Mouse (Mus musculus) midbrain, embryonic 10.5 days (tissue): ENCODE results near the gene Pfn3. TPM values are rescaled to one million over a fixed set of nuclear protein-coding genes. Genes with fewer than 3 reads are reported as not detected.

Experiments used
- DNase-seq: peaks from one replicate; pipeline ENCODE4 v3.0.0-alpha.2; 2017; ENCODE audit warnings: low spot score
- H3K27ac ChIP-seq: fragments of 300-500 bp; sonication (generic); replicated peaks from 2 replicates; pipeline ENCODE4 v1.5.1; 2016; ENCODE audit warnings: mild to moderate bottlenecking
- H3K27me3 ChIP-seq: fragments of 300-500 bp; sonication (generic); 2 replicates; pipeline ENCODE4 v1.6.1; 2016; ENCODE audit warnings: low read depth, mild to moderate bottlenecking; ENCODE audit not compliant: poor library complexity, severe bottlenecking
- H3K36me3 ChIP-seq: fragments of 300-500 bp; sonication (generic); 2 replicates; pipeline ENCODE4 v1.6.1; 2016; ENCODE audit warnings: mild to moderate bottlenecking, moderate library complexity
- H3K4me1 ChIP-seq: fragments of 300-500 bp; sonication (generic); 2 replicates; pipeline ENCODE4 v1.6.1; 2016
- H3K4me3 ChIP-seq: fragments of 300-500 bp; sonication (generic); 2 replicates; pipeline ENCODE4 v1.5.1; 2016; ENCODE audit warnings: mild to moderate bottlenecking, moderate library complexity
- H3K9me3 ChIP-seq: fragments of 300-500 bp; sonication (generic); replicated peaks from 2 replicates; pipeline ENCODE4 v1.6.1; 2016; ENCODE audit warnings: mild to moderate bottlenecking
- WGBS: fragments of 180-500 bp; shearing (Covaris S2); methylation state at CpG from one replicate; pipeline ENCODE4 v1.1.7; 2016; 5-methylcytosine and 5-hydroxymethylcytosine counted together
- polyA plus RNA-seq: library from polyadenylated mRNA; unstranded; fragments of >200 nt; fragmentation: Nextera tagmentation; extraction: Ambion mirVana; gene quantifications from 2 replicates; pipeline ENCODE4 v1.2.1, GENCODE M21; 2016

Gene Pfn3
- polyA plus RNA-seq, 1 experiment from 2014 or later, result not detected

DNA sequence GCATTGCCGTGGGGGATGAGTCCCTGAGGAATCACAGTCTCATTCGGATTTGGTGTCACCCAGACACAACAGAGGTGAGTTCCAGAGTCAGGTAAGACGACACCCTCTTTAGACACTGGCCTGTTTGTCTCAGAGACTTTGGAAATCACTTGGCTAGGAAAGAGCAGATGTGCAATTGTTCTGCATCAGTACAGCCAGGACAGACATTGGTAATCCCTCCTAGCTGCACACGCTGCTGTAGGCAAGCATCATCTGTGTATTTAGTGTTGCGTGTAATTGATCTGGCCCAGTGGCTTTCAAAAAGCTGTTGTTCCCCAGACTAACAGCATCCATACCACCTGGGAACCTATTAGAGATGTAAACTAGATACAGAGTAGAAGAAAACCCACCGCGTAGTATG is 11.8 kb downstream of the Pfn3 start:
- no peak for DNase-seq
- no peaks in the 10 kb centered on the region for H3K9me3 ChIP-seq
- WGBS, result 82% methylated on average over 7 of the region's 7 CpGs
- peaks cover 27% of the 10 kb centered on the region for H3K4me1 ChIP-seq
- H3K36me3 ChIP-seq, result no peaks in the 10 kb centered on the region
- no peak overlapping the region for H3K4me3 ChIP-seq
- no peak overlapping the region for H3K27ac ChIP-seq
- H3K27me3 ChIP-seq, result peaks cover 29% of the 10 kb centered on the region

DNA sequence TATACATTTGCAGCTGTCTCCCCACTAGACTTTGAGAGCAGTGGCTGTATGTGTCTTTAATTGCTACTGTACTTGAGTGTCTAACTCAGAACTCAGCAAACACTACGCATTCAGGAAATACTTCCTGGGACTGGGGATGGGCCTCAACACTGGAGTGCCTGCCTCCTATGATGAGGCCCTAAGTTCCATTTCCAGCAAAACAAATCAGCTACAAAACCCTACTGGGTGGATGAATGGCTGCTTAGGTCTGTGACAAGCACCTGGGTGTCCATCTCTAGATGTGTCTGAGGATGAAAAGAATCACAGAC is 15.0 kb downstream of the Pfn3 start:
- no peaks in the 10 kb centered on the region for H3K9me3 ChIP-seq
- no peaks in the 10 kb centered on the region for H3K36me3 ChIP-seq
- no peak overlapping the region for H3K27ac ChIP-seq
- H3K4me3 ChIP-seq, result no peak overlapping the region
- WGBS, result 91% methylated on average over 1 of the region's 1 CpGs
- peaks cover 29% of the 10 kb centered on the region for H3K27me3 ChIP-seq
- H3K4me1 ChIP-seq, result peaks cover 16% of the 10 kb centered on the region
- DNase-seq, result no peak

DNA sequence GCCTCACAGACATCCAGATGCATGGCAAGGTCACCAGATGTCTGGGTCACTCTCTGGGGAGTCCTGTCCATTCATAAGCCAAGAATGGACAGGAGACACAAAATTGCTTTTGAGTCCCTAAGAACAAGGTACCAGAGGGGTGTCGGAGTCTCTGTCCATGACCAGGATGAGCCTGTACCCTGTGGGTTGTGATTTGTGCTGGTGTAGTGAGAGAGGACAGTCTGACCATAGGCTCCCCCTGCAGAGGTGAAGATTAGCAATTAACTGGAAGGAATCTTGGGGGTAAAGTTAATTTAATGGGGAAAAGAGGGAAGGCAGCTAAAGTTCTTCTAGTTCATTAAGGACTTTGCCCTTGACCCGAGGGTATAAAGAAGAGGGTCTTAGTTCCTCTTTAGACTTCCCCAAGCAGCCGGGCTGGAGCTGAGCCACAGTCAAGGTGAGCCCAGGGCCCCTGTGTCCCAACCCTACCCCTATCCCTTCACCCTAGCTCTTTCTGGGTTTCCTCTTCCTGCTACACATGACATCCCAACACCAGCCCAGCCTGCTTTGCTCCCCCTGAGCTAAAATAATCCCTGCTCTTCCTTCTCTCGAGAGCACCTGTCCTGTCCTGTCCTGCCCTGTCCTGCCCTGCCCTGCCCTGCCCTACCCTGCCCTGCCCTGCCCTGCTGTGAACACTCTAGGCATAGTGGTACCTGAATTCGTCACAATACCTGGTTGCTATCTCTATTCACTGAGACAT is 15.6 kb downstream of the Pfn3 start:
- WGBS, result 67% methylated on average over 5 of the region's 5 CpGs
- Histone ChIP-seq H3K9me3 (no peaks in the 10 kb centered on the region), H3K4me3 (no peak overlapping the region), H3K4me1 (peaks cover 16% of the 10 kb centered on the region; the same call in 1 of the 2 replicates), H3K27ac (no peak overlapping the region), H3K27me3 (peaks cover 26% of the 10 kb centered on the region), H3K36me3 (no peaks in the 10 kb centered on the region)
- no peak for DNase-seq

- Histone ChIP-seq H3K4me1 (peaks cover 7% of the 10 kb centered on the region; the same call in 1 of the 2 replicates), H3K36me3 (no peaks in the 10 kb centered on the region), H3K27ac (no peak within 1 kb of the TSS), H3K27me3 (peaks cover 16% of the 10 kb centered on the region), H3K9me3 (no peaks in the 10 kb centered on the region), H3K4me3 (no peak within 1 kb of the TSS)
- 87% methylated on average over 1 of the region's 1 CpGs for WGBS
- DNase-seq, result no peak
These were observed 16.9 kb downstream of the Pfn3 start, which contains the start of gene Slc34a1 for GRCm38 (mm10) chr13:55398088-55398487. Gene Slc34a1, plus strand, starts transcription at chr13:55398187.

DNA sequence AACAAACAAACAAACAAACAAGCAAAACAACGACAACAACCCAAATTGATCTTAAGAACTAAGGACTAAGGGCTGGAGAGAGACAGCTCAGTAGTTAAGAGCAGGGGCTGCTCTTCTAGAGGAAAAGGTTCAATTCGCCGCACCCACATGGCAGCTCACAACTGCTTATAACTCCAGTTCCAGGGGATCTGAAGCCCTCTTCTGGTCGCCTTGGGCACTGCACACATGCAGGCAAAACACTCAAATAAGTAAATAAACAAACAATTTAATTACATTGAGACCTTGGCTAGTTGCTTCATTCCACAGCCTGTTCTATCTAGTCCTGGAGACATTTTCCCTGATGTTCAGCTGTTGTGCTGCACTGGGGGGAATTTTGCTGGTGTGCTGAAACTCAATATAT is 22.1 kb downstream of the Pfn3 start:
- H3K9me3 ChIP-seq, result no peaks in the 10 kb centered on the region
- no peak for DNase-seq
- H3K27ac ChIP-seq, result no peak overlapping the region
- H3K36me3 ChIP-seq, result no peaks in the 10 kb centered on the region
- H3K4me3 ChIP-seq, result no peak overlapping the region
- no peaks in the 10 kb centered on the region for H3K27me3 ChIP-seq
- WGBS, result 72% methylated on average over 4 of the region's 4 CpGs
- no peaks in the 10 kb centered on the region for H3K4me1 ChIP-seq

DNA sequence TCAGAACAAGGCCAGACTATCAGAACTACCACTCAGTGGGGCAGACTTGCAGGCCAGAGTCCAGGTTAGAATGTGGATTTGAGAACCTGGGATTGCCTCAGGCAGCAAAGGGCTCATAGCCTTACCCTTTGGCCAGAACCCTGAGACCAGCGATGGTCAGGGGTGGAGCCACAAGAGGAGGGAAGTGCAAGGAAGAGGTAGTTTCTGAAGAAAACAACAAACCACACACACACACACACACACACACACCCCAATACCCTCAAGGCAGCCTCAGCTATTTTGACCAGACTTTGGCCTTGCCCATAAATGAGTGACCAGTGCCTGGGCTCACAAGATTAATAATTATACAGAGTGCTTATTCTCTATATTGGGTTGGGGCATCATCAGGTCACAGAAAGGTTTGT is 23.4 kb downstream of the Pfn3 start:
- no peak for DNase-seq
- no peaks in the 10 kb centered on the region for H3K4me1 ChIP-seq
- no peaks in the 10 kb centered on the region for H3K36me3 ChIP-seq
- no peaks in the 10 kb centered on the region for H3K9me3 ChIP-seq
- 80% methylated on average over 1 of the region's 1 CpGs for WGBS
- H3K27me3 ChIP-seq, result no peaks in the 10 kb centered on the region
- no peak overlapping the region for H3K4me3 ChIP-seq
- H3K27ac ChIP-seq, result no peak overlapping the region

DNA sequence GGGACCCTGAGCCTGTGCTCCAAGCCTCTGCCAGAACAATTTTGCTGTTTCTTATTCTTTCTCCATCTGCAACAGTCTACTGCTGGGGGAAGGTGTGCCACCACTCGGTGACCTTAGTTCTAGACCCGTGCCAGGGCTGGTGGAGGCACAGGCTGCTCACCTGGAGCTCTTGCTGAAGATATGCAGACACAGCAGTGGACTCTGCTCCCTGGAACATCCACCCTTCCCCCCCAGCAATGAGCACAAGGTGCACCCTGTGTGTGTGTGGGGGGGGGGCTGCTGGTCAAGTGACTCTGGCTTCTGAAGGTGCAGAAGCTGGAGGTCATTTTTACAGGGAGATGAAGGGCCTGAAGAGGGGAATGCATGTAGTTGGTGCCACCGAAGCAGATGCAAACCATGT is 24.4 kb downstream of the Pfn3 start:
- H3K27me3 ChIP-seq, result no peaks in the 10 kb centered on the region
- H3K9me3 ChIP-seq, result no peaks in the 10 kb centered on the region
- no peak overlapping the region for H3K4me3 ChIP-seq
- H3K27ac ChIP-seq, result no peak overlapping the region
- DNase-seq, result no peak
- no peaks in the 10 kb centered on the region for H3K36me3 ChIP-seq
- H3K4me1 ChIP-seq, result no peaks in the 10 kb centered on the region
- 82% methylated on average over 3 of the region's 3 CpGs for WGBS

GRCm38 (mm10) chr13:55381790-55382189 is 33.2 kb downstream of the Pfn3 start:
- H3K27ac ChIP-seq, result no peak overlapping the region
- no peaks in the 10 kb centered on the region for H3K9me3 ChIP-seq
- no peak for DNase-seq
- no peak overlapping the region for H3K4me3 ChIP-seq
- peaks cover 14% of the 10 kb centered on the region for H3K4me1 ChIP-seq
- WGBS, result 83% methylated on average over 4 of the region's 4 CpGs
- peaks cover 65% of the 10 kb centered on the region for H3K27me3 ChIP-seq
- no peaks in the 10 kb centered on the region for H3K36me3 ChIP-seq

- WGBS, result 6% methylated on average over 32 of the region's 32 CpGs
- Histone ChIP-seq H3K27ac (no peak overlapping the region), H3K9me3 (no peaks in the 10 kb centered on the region), H3K27me3 (peaks cover 67% of the 10 kb centered on the region), H3K36me3 (no peaks in the 10 kb centered on the region), H3K4me3 (peak overlapping the region; percentile 32), H3K4me1 (peaks cover 14% of the 10 kb centered on the region)
- DNase-seq, result peak; percentile 24
These were observed 36.0 kb downstream of the Pfn3 start for GRCm38 (mm10) chr13:55378907-55379580.

- 74% methylated on average over 2 of the region's 2 CpGs for WGBS
- Histone ChIP-seq H3K36me3 (no peaks in the 10 kb centered on the region), H3K9me3 (no peaks in the 10 kb centered on the region), H3K4me3 (no peak overlapping the region), H3K27ac (no peak overlapping the region), H3K27me3 (peaks cover 59% of the 10 kb centered on the region), H3K4me1 (peaks cover 14% of the 10 kb centered on the region)
- no peak for DNase-seq
These were observed 39.2 kb downstream of the Pfn3 start for GRCm38 (mm10) chr13:55375877-55376276.

DNA sequence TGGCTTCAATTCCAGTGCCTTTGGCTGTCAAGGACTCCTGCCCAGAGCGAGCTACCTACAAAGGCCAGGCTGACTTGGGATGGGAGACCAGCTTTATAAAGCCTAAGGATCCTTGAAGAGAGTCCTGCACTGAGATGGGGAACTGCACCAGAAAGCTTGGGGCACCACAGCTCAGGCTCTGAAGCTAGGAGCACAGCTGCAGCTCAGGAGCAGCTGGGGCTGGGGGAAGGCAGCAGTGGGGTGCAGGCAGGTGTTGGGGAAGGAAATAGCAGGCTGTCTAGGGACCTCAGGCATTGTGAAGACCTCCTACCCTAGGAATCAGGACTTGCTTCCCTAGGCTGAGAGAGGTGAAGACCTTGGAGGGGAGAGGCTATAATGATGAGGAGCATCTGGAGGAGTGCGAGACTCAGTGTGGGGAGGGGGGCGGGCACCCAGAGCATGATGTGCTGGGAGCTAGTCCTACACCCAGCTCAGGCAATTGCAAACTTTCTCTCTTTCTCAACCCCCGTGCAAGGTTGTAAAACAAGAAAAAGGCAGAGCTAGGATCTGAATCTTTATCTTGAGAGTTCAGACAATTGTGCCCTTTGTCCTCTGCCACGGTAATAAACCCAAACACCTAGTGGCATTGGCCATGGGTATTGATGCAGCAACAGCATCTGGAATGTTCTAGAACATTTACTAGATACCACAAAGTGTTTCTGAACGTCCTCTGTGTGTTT is 40.7 kb downstream of the Pfn3 start:
- H3K27me3 ChIP-seq, result peaks cover 45% of the 10 kb centered on the region

GRCm38 (mm10) chr13:55371740-55372139 is 43.3 kb downstream of the Pfn3 start:
- no peak overlapping the region for H3K27ac ChIP-seq
- WGBS, result 61% methylated on average over 5 of the region's 5 CpGs

More for the DNA sequence above, 40.7 kb downstream of the Pfn3 start:
- no peak for DNase-seq
- Histone ChIP-seq H3K9me3 (no peaks in the 10 kb centered on the region), H3K27ac (no peak overlapping the region), H3K4me3 (no peak overlapping the region), H3K36me3 (no peaks in the 10 kb centered on the region), H3K4me1 (peaks cover 11% of the 10 kb centered on the region)
- WGBS, result 76% methylated on average over 6 of the region's 6 CpGs

More at GRCm38 (mm10) chr13:55371740-55372139, 43.3 kb downstream of the Pfn3 start:
- Histone ChIP-seq H3K27me3 (peaks cover 21% of the 10 kb centered on the region), H3K4me3 (no peak overlapping the region), H3K36me3 (no peaks in the 10 kb centered on the region), H3K4me1 (no peaks in the 10 kb centered on the region), H3K9me3 (no peaks in the 10 kb centered on the region)
- no peak for DNase-seq
